Mouse (Mus musculus) liver, embryonic 14.5 days (tissue): ENCODE measurements around the gene Slc22a15. TPM values are rescaled to one million over a fixed set of nuclear protein-coding genes. Genes with fewer than 3 reads are reported as not detected.

Experiments
- ATAC-seq: fragments of 200-750 bp; cut with Nextera tagmentation; 2 replicates; pipeline ENCODE4 v1.8.0; 2017; ENCODE audit warnings: moderate number of reproducible peaks, mild to moderate bottlenecking, moderate library complexity; ENCODE audit not compliant: insufficient read depth
- DNase-seq, 3 experiments: peaks; one replicate each; pipeline ENCODE4 v3.0.0-alpha.2; 2012 to 2013; ENCODE audit warnings: low read depth in 3 of 3, low spot score in 3 of 3
- H3K27ac ChIP-seq: fragments of 300-500 bp; sonication (generic); 2 replicates; pipeline ENCODE4 v1.5.1; 2014; ENCODE audit warnings: moderate library complexity, mild to moderate bottlenecking, control low read depth, inconsistent platforms
- H3K27me3 ChIP-seq: fragments of 300-500 bp; sonication (generic); 2 replicates; pipeline ENCODE4 v1.6.1; 2014; ENCODE audit warnings: mild to moderate bottlenecking, low read length, moderate library complexity; ENCODE audit not compliant: control insufficient read depth, insufficient read depth
- H3K36me3 ChIP-seq: fragments of 300-500 bp; sonication (generic); replicated peaks from 2 replicates; pipeline ENCODE4 v1.6.1; 2014; ENCODE audit warnings: low read depth; ENCODE audit not compliant: control insufficient read depth, insufficient read depth
- H3K4me1 ChIP-seq, 2 experiments: fragments of 200-500 bp in 1 of 2; fragments of 300-500 bp in 1 of 2; sonication (generic) in 1 of 2; replicated peaks; 2 replicates each; pipeline ENCODE4 v1.6.1; 2012 to 2014; ENCODE audit warnings: antibody characterized with exemption in 1 of 2, inconsistent platforms in 1 of 2, low read length in 1 of 2; ENCODE audit not compliant: control insufficient read depth in 2 of 2, insufficient read depth in 2 of 2
- H3K4me2 ChIP-seq: fragments of 300-500 bp; sonication (generic); 2 replicates; pipeline ENCODE4 v1.6.1; 2014; ENCODE audit warnings: low read depth, mild to moderate bottlenecking, control low read depth, moderate library complexity
- H3K4me3 ChIP-seq, 2 experiments: fragments of 200-500 bp in 1 of 2; fragments of 300-500 bp in 1 of 2; sonication (generic) in 1 of 2; 2 replicates each; pipeline ENCODE4 v1.5.1; 2012 to 2014; ENCODE audit warnings: low read depth in 2 of 2, low read length in 2 of 2, mild to moderate bottlenecking in 2 of 2, control low read depth in 1 of 2, inconsistent platforms in 1 of 2, moderate library complexity in 1 of 2; ENCODE audit not compliant: insufficient read depth in 1 of 2
- H3K9ac ChIP-seq: fragments of 300-500 bp; sonication (generic); replicated peaks from 2 replicates; pipeline ENCODE4 v1.6.1; 2014; ENCODE audit warnings: mild to moderate bottlenecking, control low read depth, moderate library complexity
- H3K9me3 ChIP-seq: fragments of 300-500 bp; sonication (generic); 2 replicates; pipeline ENCODE4 v1.6.1; 2016; ENCODE audit warnings: low read length, mixed read lengths; ENCODE audit not compliant: control insufficient read depth
- CTCF ChIP-seq: IDR thresholded peaks from 2 replicates; pipeline ENCODE4 v1.5.1; 2016; ENCODE audit warnings: antibody characterized with exemption, low read depth, control low read depth
- EP300 ChIP-seq: IDR thresholded peaks from 2 replicates; pipeline ENCODE4 v1.6.1; 2016; ENCODE audit warnings: antibody characterized with exemption, low read depth
- WGBS: fragments of 180-500 bp; shearing (Covaris S2); extraction: QIAGEN DNeasy Blood & Tissue Kit; methylation state at CpG from one replicate; pipeline ENCODE4 v1.1.7; 2014; ENCODE audit not compliant: insufficient replicate concordance; 5-methylcytosine and 5-hydroxymethylcytosine counted together
- polyA plus RNA-seq, 2 experiments: library from polyadenylated mRNA; depleted of rRNA in 1 of 2; stranded (reverse) in 1 of 2; unstranded in 1 of 2; fragments of >200 nt; fragmentation: Nextera tagmentation in 1 of 2; extraction: Ambion mirVana in 1 of 2; gene quantifications; 2 replicates each; pipeline versions ENCODE4 v1.2.1 to v1.2.3; 2012 to 2014

The Slc22a15 gene
- polyA plus RNA-seq, 2 experiments = 1.3 to 1.7 TPM

DNA sequence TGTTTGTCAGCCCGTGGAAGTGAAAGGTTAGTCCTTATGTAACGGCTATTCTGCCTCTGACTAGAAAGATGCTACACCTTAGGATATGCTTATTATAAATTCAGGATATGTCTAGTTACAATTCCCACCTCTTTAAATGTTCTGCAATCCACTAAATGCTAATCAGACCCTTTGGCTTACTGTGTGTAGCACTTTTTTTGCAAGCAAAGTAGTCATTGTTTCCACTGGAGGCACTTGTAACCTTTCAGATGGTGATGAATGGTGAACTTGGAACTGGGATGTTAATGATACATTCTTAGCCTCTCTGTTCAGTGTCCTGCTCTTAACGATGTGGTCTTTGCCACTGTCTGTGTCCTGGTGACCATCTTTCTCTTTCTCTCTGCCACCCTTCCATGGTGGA lies 12.1 kb upstream of the Slc22a15 start:
- TF ChIP-seq EP300 (no peak), CTCF (no peak)
- Histone ChIP-seq H3K27ac (no peak overlapping the region), H3K4me3 (no peak overlapping the region), H3K9ac (no peak overlapping the region), H3K4me2 (no peak overlapping the region), H3K9me3 (no peaks in the 10 kb centered on the region), H3K27me3 (no peaks in the 10 kb centered on the region), H3K36me3 (no peaks in the 10 kb centered on the region), H3K4me1 (peaks cover 0 to 4% of the 10 kb centered on the region in 2 experiments; a peak in 2 of 4 replicates)
- ATAC-seq = no peak
- DNase-seq = no peak
- WGBS = 46% methylated on average over 3 of the region's 3 CpGs

DNA sequence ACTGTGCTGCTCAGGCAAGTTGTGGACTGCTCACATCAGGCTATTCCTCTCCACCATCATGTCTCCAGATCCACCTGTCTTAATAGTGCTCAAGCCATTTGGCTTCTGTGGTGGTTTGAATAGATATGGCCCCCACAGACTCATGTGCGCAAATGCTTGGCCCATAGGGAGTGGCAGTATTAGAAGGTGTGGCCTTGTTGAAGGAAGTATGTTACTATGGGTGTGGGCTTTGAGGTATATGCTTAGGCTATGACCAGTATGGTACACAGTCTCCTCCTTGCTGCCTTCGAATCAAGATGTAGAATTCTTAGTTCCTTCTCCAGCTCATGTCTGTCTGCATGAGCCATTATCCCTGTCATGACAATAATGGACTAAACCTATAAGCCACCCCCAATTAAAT lies 9.6 kb upstream of the Slc22a15 start:
- Histone ChIP-seq H3K4me1 (no peaks in the 10 kb centered on the region), H3K36me3 (no peaks in the 10 kb centered on the region), H3K27ac (no peak overlapping the region), H3K4me3 (no peak overlapping the region), H3K27me3 (no peaks in the 10 kb centered on the region), H3K4me2 (no peak overlapping the region), H3K9me3 (no peaks in the 10 kb centered on the region), H3K9ac (no peak overlapping the region)
- no peak for TF ChIP-seq EP300
- TF ChIP-seq CTCF = no peak
- WGBS = 66% methylated on average over 2 of the region's 2 CpGs
- no peak for DNase-seq
- ATAC-seq = no peak

DNA sequence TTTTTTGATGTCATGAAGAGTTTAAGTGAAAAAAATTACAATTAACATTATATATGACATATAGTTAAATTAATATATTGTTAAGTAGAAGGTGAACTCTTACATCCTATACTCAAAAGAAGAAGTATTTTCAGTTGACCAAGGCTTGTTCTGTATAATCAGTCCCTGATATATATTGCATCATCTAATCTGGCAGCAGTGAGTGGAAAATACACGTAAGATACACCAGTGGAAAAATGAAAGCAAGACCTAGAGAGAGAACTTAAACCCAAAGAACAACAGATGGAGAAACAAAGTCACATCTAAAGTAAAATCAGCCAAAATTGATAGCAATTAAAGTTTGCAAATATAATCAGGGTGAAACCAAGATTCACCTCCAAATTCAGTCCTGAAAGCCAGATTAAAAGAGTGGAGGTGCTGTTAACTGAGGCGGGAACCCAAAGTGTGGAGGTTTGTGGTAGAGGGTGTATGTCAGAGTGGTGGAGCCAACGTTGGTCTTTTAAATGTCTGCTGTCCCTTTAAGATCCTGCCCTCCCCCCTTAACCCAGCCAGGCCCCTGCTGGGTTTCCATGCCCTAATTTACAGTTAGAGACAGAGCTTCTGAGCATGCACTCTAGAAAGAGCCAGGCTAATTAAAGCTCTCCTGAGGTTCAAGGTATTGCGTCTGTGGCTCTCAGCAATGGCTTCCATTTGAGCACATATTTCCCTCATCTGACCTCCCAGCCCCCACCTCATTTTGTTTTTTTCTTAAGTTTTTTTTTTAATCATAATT lies 5.0 kb upstream of the Slc22a15 start:
- Histone ChIP-seq H3K4me2 (no peak overlapping the region), H3K27ac (no peak overlapping the region), H3K27me3 (no peaks in the 10 kb centered on the region; the same call in 1 of the 2 replicates), H3K4me3 (no peak overlapping the region), H3K36me3 (no peaks in the 10 kb centered on the region), H3K9me3 (no peaks in the 10 kb centered on the region), H3K9ac (no peak overlapping the region), H3K4me1 (peaks cover 0 to 6% of the 10 kb centered on the region in 2 experiments; a peak in 2 of 4 replicates)
- ATAC-seq = no peak
- DNase-seq = no peak
- TF ChIP-seq CTCF = no peak
- 38% methylated on average over 4 of the region's 4 CpGs for WGBS

DNA sequence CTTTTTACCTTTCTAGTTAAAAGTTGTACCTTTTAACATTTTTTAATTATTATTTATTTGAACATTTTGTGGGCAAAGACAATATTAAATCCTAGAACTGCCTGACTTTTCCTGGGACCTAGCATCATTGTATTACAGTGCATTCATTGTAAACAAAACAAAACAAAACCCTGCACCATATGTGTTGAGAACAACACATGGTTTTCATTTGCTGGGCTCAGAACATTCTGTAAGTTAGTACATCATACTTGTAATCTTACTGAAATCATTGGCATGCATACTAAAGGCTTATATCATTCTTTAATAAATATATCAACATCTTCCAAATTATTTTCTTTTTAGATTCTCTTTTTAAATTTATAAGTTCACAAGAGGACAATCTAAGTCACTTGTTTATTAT lies 2.4 kb upstream of the Slc22a15 start:
- no peaks in the 10 kb centered on the region for H3K9me3 ChIP-seq
- DNase-seq (no peak), ATAC-seq (no peak)
- H3K4me3 ChIP-seq = no peak overlapping the region
- H3K9ac ChIP-seq = no peak overlapping the region
- peaks cover 5% of the 10 kb centered on the region for H3K27me3 ChIP-seq
- H3K4me2 ChIP-seq = no peak overlapping the region
- no peaks in the 10 kb centered on the region for H3K36me3 ChIP-seq
- TF ChIP-seq CTCF = no peak
- TF ChIP-seq EP300 = no peak
- no peak overlapping the region for H3K27ac ChIP-seq
- peaks cover 0 to 6% of the 10 kb centered on the region in 2 experiments; a peak in 2 of 4 replicates for H3K4me1 ChIP-seq

DNA sequence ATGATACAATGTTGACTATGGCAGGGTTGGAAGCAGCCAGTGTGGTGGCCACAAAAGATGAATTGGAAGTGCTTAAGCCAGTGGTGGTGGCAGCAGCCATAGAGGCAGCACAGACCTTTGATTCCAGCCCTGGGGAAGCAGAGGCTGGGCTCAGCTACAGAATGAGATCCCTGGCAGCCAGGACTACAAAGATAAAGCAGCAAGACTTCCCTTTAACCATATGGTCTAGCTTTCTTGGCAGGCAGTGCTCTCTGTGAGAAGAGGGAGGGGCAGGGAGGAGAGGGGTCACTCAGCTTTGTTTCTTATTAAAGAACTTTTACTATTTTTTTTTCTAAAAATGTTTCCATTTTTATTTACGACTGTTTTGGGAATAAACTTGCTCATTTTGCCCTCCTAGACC lies 1.4 kb upstream of the Slc22a15 start:
- TF ChIP-seq CTCF (no peak), EP300 (no peak)
- no peak overlapping the region for H3K4me2 ChIP-seq
- peaks cover 5% of the 10 kb centered on the region for H3K27me3 ChIP-seq
- no peaks in the 10 kb centered on the region for H3K36me3 ChIP-seq
- ATAC-seq (no peak), DNase-seq (no peak)
- 36% methylated on average over 1 of the region's 1 CpGs for WGBS
- no peak overlapping the region for H3K4me3 ChIP-seq
- no peaks in the 10 kb centered on the region for H3K9me3 ChIP-seq
- peaks cover 0 to 6% of the 10 kb centered on the region in 2 experiments; a peak in 2 of 4 replicates for H3K4me1 ChIP-seq
- no peak overlapping the region for H3K27ac ChIP-seq
- H3K9ac ChIP-seq = no peak overlapping the region
